Mouse (Mus musculus) thymus, postnatal 10 days (tissue): Measurements from ENCODE around the gene Pebp1.

ENCODE experiments used
- DNase-seq, 2 experiments: peaks; one replicate each; pipeline ENCODE4 v3.0.0; 2021; ENCODE audit warnings: low spot score in 2 of 2

Pebp1 gene

DNA sequence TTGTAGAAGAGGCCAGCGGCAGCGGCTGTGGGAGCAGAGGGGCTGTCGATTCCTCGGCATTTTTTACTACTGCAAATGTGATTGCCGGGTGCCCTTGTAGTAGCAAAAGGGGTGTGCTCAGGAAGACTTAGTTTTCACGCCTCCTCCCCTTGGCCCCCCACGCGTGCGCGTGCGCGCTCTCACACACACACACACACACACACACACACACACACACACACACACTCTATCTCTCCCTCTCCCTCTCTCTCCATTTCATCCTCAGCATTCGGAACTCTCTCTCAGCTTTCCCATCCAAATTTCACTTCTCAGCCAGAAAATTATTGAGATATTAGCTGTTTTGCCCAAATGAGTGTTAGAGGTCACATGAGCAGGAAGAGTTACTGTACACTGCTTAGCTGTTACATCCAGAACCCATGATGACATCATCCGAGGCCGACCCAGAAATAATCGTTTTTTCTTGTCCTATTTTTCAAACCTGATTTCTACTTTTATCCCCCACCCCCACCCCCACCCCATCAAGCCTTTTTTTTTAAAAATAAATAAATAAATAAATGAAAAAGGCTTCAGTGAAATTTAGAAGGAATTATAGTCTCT is 45.4 kb downstream of the Pebp1 start:
- DNase-seq, result no peak

DNA sequence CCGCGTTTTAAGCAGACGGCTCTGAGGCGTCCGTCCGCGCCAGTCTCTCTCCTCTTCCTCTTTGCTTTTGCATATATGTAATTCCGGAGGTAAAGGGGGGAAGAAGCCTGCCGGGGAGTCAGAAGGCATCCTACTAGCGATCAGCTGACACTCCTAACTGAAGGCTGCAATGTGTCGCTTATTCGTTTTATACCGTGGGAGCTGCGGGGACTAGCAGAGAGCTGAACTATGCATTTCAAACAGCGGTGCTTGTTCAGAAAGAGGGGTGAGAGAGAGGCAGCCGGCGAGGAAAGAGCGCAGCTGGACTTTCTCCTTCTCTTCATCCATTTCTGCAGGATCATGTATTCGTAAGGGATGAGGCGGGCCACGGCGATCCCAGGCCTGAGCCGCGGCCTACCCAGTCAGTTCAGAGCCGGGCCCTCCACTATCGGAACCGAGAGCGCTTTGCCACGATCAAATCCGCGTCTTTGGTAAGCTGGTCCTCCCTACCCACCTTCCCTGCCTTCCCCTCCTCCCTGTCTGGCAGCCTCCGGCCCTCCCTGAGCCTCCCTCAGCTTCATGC is 46.6 kb downstream of the Pebp1 start:
- DNase-seq, result no peak

DNA sequence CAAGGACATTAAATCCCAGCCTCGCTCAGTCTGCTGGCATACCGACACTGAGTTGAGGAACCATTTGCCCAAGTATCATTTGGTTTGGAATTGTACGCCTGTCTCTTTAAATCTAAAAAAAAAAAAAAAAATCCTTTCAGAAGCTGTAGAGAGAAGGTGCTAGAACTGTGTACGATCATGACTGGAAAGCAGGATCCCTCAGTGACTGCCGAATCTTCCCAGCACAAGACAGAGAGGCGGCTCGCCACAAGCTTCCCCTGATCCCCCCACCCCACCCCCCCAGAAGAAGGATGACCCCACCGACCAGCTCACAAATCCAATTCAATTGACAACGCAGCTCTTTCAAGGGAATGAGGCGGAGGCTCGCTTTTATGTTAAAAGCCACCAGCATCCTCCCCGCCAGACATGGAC is 47.1 kb downstream of the Pebp1 start:
- no peak for DNase-seq

DNA sequence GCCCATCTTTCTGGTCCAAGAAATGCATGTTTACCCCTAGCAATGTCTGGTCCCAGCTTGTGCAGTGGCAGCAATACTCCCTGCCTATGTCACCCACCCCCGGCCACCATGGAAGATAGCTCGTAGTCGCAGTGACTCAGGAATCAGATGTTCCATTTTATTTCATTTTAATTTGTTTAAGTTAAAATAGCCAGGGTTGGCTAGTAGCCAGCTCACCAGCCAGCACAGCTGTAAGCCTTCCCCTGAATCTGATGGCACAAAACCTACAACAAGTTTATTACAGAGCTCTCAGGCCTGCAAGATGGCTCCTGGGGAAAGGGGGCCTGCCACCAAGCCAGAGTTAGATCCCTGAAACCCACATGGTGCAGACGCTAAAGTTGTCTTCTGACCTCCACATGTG is 48.3 kb downstream of the Pebp1 start:
- no peak for DNase-seq

DNA sequence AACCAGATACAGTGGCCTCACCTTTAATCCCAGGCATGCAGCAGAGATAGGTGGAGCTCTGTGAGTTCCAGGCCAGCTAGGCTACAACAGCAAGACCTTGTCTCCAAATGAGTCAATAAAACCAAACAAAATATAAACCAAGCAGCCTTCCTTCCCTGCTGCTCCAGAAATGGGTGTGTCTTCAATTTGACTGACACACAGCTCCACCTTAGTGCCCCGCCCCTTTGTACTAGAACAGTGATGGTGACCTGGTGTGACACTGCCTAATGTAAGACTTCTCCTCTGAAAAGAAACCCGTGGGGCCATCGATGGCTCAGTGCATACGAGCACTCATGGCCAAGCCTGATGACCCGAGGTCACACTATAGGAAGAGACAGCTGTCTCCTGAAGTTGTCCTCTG is 50.9 kb downstream of the Pebp1 start:
- no peak for DNase-seq
